Mouse (Mus musculus): ENCODE results near the gene H1foo. TPM values are rescaled to one million over a fixed set of nuclear protein-coding genes. Genes with fewer than 3 reads are reported as not detected.

The H1foo gene
- polyA plus RNA-seq, 1 experiment: not detected

DNA sequence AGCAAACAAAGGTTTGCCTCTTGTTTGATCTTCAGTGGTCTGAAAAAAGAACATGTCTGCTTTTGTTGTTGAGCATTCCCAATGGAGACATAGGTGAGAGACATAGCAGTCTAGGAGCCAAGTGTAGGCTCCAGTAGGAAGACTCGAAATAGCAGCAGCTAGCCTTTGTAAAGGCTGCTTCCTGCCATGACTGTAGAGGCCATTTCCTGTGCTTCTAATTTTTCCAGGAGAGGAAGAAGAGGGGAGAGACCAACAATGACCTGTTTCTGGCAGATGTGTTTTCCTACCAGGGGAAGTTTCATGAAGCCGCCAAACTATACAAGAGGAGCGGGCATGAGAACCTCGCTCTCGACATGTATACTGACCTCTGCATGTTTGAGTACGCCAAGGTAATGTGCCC lies 39.2 kb upstream of the H1foo start:
- no peak overlapping the region for H3K27ac ChIP-seq (ENCODE audit: control insufficient read depth, insufficient read depth, low read depth, low read length)

DNA sequence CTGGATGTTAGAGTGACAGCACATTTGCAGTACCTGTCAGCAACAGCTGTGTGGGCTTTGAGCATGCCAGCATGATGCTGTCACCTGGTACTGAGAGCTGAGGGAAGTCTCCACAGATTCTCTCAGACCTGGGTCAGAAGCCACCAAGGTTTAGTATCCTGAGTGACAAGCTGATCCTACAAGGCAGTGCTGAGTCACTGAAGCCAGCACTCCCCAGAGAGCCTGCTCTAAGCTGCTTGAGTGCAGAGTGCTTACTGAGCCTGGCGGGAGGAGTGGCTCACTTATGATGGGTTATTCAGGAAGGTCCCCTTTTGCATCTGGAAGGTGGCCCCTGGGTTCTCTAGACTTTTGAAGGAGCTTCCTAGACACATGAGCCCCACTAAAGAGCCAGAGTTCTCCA lies 38.3 kb upstream of the H1foo start:
- Histone ChIP-seq H3K36me3 (ENCODE audit: control insufficient read depth, insufficient read depth, low read length) (no peaks in the 10 kb centered on the region; the same call in 1 of the 2 replicates), H3K27ac (ENCODE audit: control insufficient read depth, insufficient read depth, low read depth, low read length) (no peak overlapping the region), H3K4me3 (ENCODE audit: control insufficient read depth, low read depth, low read length) (no peak overlapping the region), H3K27me3 (ENCODE audit: control insufficient read depth, insufficient read depth, low read length) (no peaks in the 10 kb centered on the region), H3K4me1 (ENCODE audit: control insufficient read depth, insufficient read depth, low read length) (no peaks in the 10 kb centered on the region)
- TF ChIP-seq CTCF (IDR thresholded peaks at IDR 0.05; ENCODE audit: control insufficient read depth, insufficient read depth, insufficient replicate concordance, low read depth, low read length) (no peak), POLR2A (IDR thresholded peaks at IDR 0.05; ENCODE audit: control insufficient read depth, low read depth, low read length) (no peak)

More for the DNA sequence above, 39.2 kb upstream of the H1foo start:
- no peaks in the 10 kb centered on the region for H3K4me1 ChIP-seq (ENCODE audit: control insufficient read depth, insufficient read depth, low read length)
- no peaks in the 10 kb centered on the region for H3K27me3 ChIP-seq (ENCODE audit: control insufficient read depth, insufficient read depth, low read length)
- no peaks in the 10 kb centered on the region; the same call in 1 of the 2 replicates for H3K36me3 ChIP-seq (ENCODE audit: control insufficient read depth, insufficient read depth, low read length)
- no peak for TF ChIP-seq CTCF (IDR thresholded peaks at IDR 0.05; ENCODE audit: control insufficient read depth, insufficient read depth, insufficient replicate concordance, low read depth, low read length)
- TF ChIP-seq POLR2A (IDR thresholded peaks at IDR 0.05; ENCODE audit: control insufficient read depth, low read depth, low read length): no peak
- no peak overlapping the region for H3K4me3 ChIP-seq (ENCODE audit: control insufficient read depth, low read depth, low read length)

DNA sequence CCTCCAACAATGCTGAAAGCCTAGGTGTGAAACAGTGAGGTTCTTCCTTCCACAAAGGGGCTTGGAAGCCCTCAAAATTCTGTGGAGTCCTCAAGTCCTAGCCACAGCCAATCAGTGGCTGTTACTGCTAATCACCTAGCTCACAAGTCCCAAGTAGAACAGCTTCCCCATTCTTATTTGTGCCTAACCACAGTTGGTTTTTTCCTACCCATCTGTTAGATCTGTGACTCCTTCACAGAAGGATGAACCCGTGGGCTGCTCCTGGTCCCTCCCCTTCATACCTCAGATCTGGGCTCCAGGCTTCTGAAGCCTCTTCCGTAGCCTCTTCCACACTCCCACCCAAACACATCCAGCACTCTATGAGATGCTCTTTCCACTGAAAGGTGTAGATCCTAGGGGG lies 37.9 kb upstream of the H1foo start:
- TF ChIP-seq POLR2A (IDR thresholded peaks at IDR 0.05; ENCODE audit: control insufficient read depth, low read depth, low read length) (no peak), CTCF (IDR thresholded peaks at IDR 0.05; ENCODE audit: control insufficient read depth, insufficient read depth, insufficient replicate concordance, low read depth, low read length) (no peak)
- no peak overlapping the region for H3K27ac ChIP-seq (ENCODE audit: control insufficient read depth, insufficient read depth, low read depth, low read length)
- no peak overlapping the region for H3K4me3 ChIP-seq (ENCODE audit: control insufficient read depth, low read depth, low read length)
- H3K36me3 ChIP-seq (ENCODE audit: control insufficient read depth, insufficient read depth, low read length): no peaks in the 10 kb centered on the region; the same call in 1 of the 2 replicates
- H3K4me1 ChIP-seq (ENCODE audit: control insufficient read depth, insufficient read depth, low read length): no peaks in the 10 kb centered on the region
- H3K27me3 ChIP-seq (ENCODE audit: control insufficient read depth, insufficient read depth, low read length): no peaks in the 10 kb centered on the region

DNA sequence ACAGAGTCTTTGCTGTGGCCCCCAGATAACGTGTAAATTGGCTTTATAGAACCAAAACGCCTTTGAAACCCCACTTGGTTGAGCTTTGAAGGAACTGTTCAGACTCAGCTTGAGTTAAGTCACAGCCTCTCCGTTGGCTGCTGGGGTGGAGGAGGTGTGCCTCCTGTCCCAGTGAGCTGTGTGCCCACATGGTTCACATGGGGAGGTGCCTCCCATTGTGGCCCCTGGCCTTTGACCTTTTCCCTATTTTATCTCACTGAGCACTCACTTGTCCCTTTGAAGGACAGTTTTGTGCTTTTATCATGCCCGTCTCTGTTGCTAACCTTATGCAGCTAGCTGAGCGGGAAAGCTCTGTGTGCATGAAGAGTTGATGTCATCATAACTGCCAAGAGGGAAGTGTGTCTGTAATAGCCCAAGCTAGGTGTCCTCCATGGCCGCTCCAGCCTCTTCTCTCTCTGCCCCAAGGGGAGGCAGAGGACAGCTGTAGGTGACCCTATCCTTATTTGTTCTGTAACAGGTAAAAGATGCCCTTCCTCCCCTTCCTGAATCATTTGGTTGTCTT lies 36.2 kb upstream of the H1foo start:
- no peak overlapping the region for H3K27ac ChIP-seq (ENCODE audit: control insufficient read depth, insufficient read depth, low read depth, low read length)
- no peaks in the 10 kb centered on the region for H3K27me3 ChIP-seq (ENCODE audit: control insufficient read depth, insufficient read depth, low read length)
- no peaks in the 10 kb centered on the region for H3K4me1 ChIP-seq (ENCODE audit: control insufficient read depth, insufficient read depth, low read length)
- H3K36me3 ChIP-seq (ENCODE audit: control insufficient read depth, insufficient read depth, low read length): no peaks in the 10 kb centered on the region; the same call in 1 of the 2 replicates
- no peak overlapping the region for H3K4me3 ChIP-seq (ENCODE audit: control insufficient read depth, low read depth, low read length)
- TF ChIP-seq CTCF (IDR thresholded peaks at IDR 0.05; ENCODE audit: control insufficient read depth, insufficient read depth, insufficient replicate concordance, low read depth, low read length) (no peak), POLR2A (IDR thresholded peaks at IDR 0.05; ENCODE audit: control insufficient read depth, low read depth, low read length) (no peak)

DNA sequence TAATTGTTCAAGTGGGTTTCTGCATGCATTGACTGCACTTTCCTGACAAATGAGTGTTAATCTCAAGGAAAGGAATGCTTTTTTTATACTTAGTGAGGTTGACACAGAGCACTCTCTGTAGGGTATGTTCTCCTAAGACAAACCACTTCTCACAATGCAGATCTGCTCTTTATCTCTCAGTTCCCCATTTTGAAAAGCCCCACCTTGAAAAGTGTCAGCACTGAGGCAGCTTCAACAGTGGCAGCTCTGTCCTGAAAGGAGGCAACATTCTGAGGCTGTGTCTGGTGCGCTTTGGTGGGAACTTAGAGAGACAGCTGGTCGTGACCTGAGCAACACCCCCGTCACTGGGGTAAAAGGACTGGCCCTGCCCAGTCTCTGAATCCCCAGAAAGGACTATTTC lies 35.7 kb upstream of the H1foo start:
- Histone ChIP-seq H3K4me3 (ENCODE audit: control insufficient read depth, low read depth, low read length) (no peak overlapping the region), H3K4me1 (ENCODE audit: control insufficient read depth, insufficient read depth, low read length) (no peaks in the 10 kb centered on the region), H3K27ac (ENCODE audit: control insufficient read depth, insufficient read depth, low read depth, low read length) (no peak overlapping the region), H3K27me3 (ENCODE audit: control insufficient read depth, insufficient read depth, low read length) (no peaks in the 10 kb centered on the region), H3K36me3 (ENCODE audit: control insufficient read depth, insufficient read depth, low read length) (no peaks in the 10 kb centered on the region; the same call in 1 of the 2 replicates)
- no peak for TF ChIP-seq CTCF (IDR thresholded peaks at IDR 0.05; ENCODE audit: control insufficient read depth, insufficient read depth, insufficient replicate concordance, low read depth, low read length)
- no peak for TF ChIP-seq POLR2A (IDR thresholded peaks at IDR 0.05; ENCODE audit: control insufficient read depth, low read depth, low read length)

DNA sequence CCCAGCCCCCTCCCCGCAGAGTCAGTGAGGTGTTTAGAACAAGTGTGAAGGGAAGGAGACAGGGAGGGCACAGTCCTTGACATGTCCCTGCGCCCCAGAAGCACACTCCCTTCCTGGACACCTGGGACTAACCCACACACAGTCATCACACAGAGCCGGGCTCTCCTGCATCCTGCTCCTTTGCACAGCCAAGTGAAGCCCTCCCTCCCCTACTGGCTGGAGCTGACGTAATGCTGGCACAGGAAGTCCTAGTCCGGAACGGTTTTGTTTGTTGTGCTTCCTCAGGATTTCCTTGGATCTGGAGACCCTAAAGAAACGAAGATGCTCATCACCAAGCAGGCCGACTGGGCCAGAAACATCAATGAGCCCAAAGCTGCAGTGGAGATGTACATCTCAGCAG lies 34.8 kb upstream of the H1foo start:
- H3K36me3 ChIP-seq (ENCODE audit: control insufficient read depth, insufficient read depth, low read length): no peaks in the 10 kb centered on the region; the same call in 1 of the 2 replicates
- no peaks in the 10 kb centered on the region for H3K4me1 ChIP-seq (ENCODE audit: control insufficient read depth, insufficient read depth, low read length)
- no peak overlapping the region for H3K27ac ChIP-seq (ENCODE audit: control insufficient read depth, insufficient read depth, low read depth, low read length)
- H3K4me3 ChIP-seq (ENCODE audit: control insufficient read depth, low read depth, low read length): no peak overlapping the region
- H3K27me3 ChIP-seq (ENCODE audit: control insufficient read depth, insufficient read depth, low read length): no peaks in the 10 kb centered on the region
- no peak for TF ChIP-seq POLR2A (IDR thresholded peaks at IDR 0.05; ENCODE audit: control insufficient read depth, low read depth, low read length)
- no peak for TF ChIP-seq CTCF (IDR thresholded peaks at IDR 0.05; ENCODE audit: control insufficient read depth, insufficient read depth, insufficient replicate concordance, low read depth, low read length)

DNA sequence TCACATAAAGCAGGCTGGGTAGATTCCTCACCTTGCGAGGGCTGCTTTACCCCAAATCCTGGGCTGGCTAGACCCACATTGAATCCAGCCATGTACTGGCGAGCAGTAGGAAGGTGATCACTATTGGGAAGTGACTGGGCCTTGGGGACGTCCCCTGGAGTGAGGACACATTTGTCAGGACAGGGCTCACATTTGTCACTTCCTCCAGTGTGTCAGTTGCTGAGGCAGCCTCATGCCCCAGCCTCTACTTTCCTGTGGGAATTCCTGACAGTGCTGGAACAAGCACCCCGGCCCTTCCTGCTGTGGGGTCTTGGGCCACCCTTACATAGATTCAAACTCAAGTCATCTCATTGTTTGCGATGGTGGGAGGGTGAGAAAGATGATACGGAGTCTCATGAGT lies 33.0 kb upstream of the H1foo start:
- peaks cover 1% of the 10 kb centered on the region; the same call in 1 of the 2 replicates for H3K36me3 ChIP-seq (ENCODE audit: control insufficient read depth, insufficient read depth, low read length)
- no peak overlapping the region for H3K4me3 ChIP-seq (ENCODE audit: control insufficient read depth, low read depth, low read length)
- no peaks in the 10 kb centered on the region; the same call in 1 of the 2 replicates for H3K4me1 ChIP-seq (ENCODE audit: control insufficient read depth, insufficient read depth, low read length)
- H3K27ac ChIP-seq (ENCODE audit: control insufficient read depth, insufficient read depth, low read depth, low read length): no peak overlapping the region
- no peaks in the 10 kb centered on the region for H3K27me3 ChIP-seq (ENCODE audit: control insufficient read depth, insufficient read depth, low read length)
- TF ChIP-seq POLR2A (IDR thresholded peaks at IDR 0.05; ENCODE audit: control insufficient read depth, low read depth, low read length) (no peak), CTCF (IDR thresholded peaks at IDR 0.05; ENCODE audit: control insufficient read depth, insufficient read depth, insufficient replicate concordance, low read depth, low read length) (no peak)
